Mouse (Mus musculus): ENCODE results near the gene Gldn.

DNA sequence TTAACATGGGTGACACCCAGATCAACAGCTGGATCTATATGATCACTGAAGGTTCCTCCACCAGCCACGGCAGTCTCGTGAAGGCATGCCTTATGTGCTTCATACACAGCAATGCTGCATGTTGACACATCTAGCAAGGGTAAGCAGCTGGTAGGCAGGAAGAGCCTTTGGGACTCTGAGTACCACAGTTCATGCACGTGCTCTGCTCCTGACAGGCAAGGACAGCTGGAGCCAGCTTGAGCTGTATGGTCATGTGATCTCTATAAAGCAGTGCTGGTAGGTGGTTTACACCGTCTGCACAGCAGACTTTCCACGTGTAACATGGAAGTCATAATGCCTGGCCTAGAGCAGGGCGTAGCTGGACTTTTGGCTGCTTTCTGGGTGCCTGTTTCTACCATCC, 16.3 kb upstream of the Gldn start:
- TF ChIP-seq CTCF (IDR thresholded peaks at IDR 0.05; ENCODE audit: control insufficient read depth, insufficient read depth, insufficient read length) = no peak
- TF ChIP-seq CEBPB (IDR thresholded peaks at IDR 0.05; ENCODE audit: low read depth) = no peak
- no peak for TF ChIP-seq USF1 (IDR thresholded peaks at IDR 0.05; ENCODE audit: low read depth)
- TF ChIP-seq FOSL1 (IDR thresholded peaks at IDR 0.05; ENCODE audit: insufficient read depth, low read length, poor library complexity, severe bottlenecking) = no peak
- peak; percentile 76 for TF ChIP-seq MYOD1 (IDR thresholded peaks at IDR 0.05; ENCODE audit: control insufficient read depth, insufficient read length, low read depth)
